17 mouse cellular contexts compared by ENCODE assay signal in genomic region chr9:103546695-103547645, GRCm38 (mm10).
A peak's percentile ranks its signal among the peaks of the same experiment; 100 is the strongest.
DNase-seq lines count a peak whose midpoint lies in the region; ATAC-seq and TF ChIP-seq lines count a peak whose summit lies in the region.
"Had no signal": no experiment of that assay in that cellular context is flagged by ENCODE, and none has a peak within 500 bp of the region (broad histone marks: within the 10 kb centered on the region; RNA-seq: fewer than 3 reads in every experiment).

No protein-coding gene starts in this region.

- H3K4me3 ChIP-seq in midbrain, embryonic 11.5 days (ENCODE audit: low read depth, low read length), result no peak overlapping the region
- no peak overlapping the region for H3K4me3 ChIP-seq in midbrain, embryonic 10.5 days
- no peak overlapping the region for H3K4me3 ChIP-seq in forebrain, postnatal 0 days (ENCODE audit: low read depth, low read length)
- no peak overlapping the region for H3K4me3 ChIP-seq in midbrain, embryonic 16.5 days (ENCODE audit: low read depth, low read length)

- no peak overlapping the region for H3K9ac ChIP-seq in midbrain, embryonic 11.5 days (ENCODE audit: low read length)
- 0 out of 2 replicates have a peak overlapping the region, but pooled peaks have one; percentile 26 for H3K9ac ChIP-seq in forebrain, postnatal 0 days
- 0 out of 2 replicates have a peak overlapping the region, but pooled peaks have one; percentile 27 for H3K9ac ChIP-seq in midbrain, embryonic 16.5 days (ENCODE audit: low read depth, low read length)
- H3K9ac ChIP-seq: lung, embryonic 14.5 days had no signal

- no peak for DNase-seq in midbrain, embryonic 11.5 days (ENCODE audit: low spot score, missing footprints)
- no peak for DNase-seq in midbrain, embryonic 10.5 days (ENCODE audit: low spot score)
- DNase-seq in forebrain, postnatal 0 days, result peak; percentile 63
- no peak for DNase-seq in gastrocnemius, postnatal 10 days
- no peak for DNase-seq in spleen, postnatal 4 days (ENCODE audit: low spot score in 2 of 2)
- DNase-seq: adrenal gland, adult 2 months; cerebellum, adult 18-20 months; embryo, embryonic 11 days; kidney, postnatal 14 days; liver; lung, embryonic 14.5 days had no signal

- H3K27ac ChIP-seq in midbrain, embryonic 11.5 days (ENCODE audit: low read depth, low read length), result peak overlapping the region; percentile 25; the same call in 1 of the 2 replicates
- H3K27ac ChIP-seq in midbrain, embryonic 10.5 days (replicated peaks), result no peak overlapping the region; the same call in 1 of the 2 replicates
- H3K27ac ChIP-seq in forebrain, postnatal 0 days (ENCODE audit: low read depth, low read length), result peak overlapping the region; percentile 68
- peak overlapping the region; percentile 71 for H3K27ac ChIP-seq in midbrain, embryonic 16.5 days (ENCODE audit: low read length)
- H3K27ac ChIP-seq: macrophage had no signal

- H3K4me2 ChIP-seq in midbrain, embryonic 11.5 days, result 0 out of 2 replicates have a peak overlapping the region, but pooled peaks have one; percentile 20
- peak overlapping the region; percentile 34 for H3K4me2 ChIP-seq in forebrain, postnatal 0 days (ENCODE audit: low read depth)
- peak overlapping the region; percentile 17 for H3K4me2 ChIP-seq in midbrain, embryonic 16.5 days (ENCODE audit: low read length)
- H3K4me2 ChIP-seq: heart, embryonic 11.5 days; lung, embryonic 14.5 days had no signal

- TF ChIP-seq CTCF in forebrain, postnatal 0 days (IDR thresholded peaks at IDR 0.05; ENCODE audit: low read depth), result no peak

- no peaks in the 10 kb centered on the region for H3K9me3 ChIP-seq in midbrain, embryonic 11.5 days (ENCODE audit: control insufficient read depth, low read length)
- no peaks in the 10 kb centered on the region for H3K9me3 ChIP-seq in midbrain, embryonic 10.5 days (replicated peaks)
- H3K9me3 ChIP-seq in forebrain, postnatal 0 days (ENCODE audit: low read length), result no peaks in the 10 kb centered on the region
- no peaks in the 10 kb centered on the region for H3K9me3 ChIP-seq in midbrain, embryonic 16.5 days (replicated peaks; ENCODE audit: control insufficient read depth, low read length, poor library complexity, severe bottlenecking)

- peaks cover 25% of the 10 kb centered on the region; the same call in 1 of the 2 replicates for H3K27me3 ChIP-seq in midbrain, embryonic 11.5 days (ENCODE audit: control insufficient read depth, insufficient read depth, low read length)
- H3K27me3 ChIP-seq in midbrain, embryonic 10.5 days (ENCODE audit: low read depth, poor library complexity, severe bottlenecking), result peaks cover 80% of the 10 kb centered on the region
- no peaks in the 10 kb centered on the region for H3K27me3 ChIP-seq in forebrain, postnatal 0 days (ENCODE audit: insufficient read depth, low read length)
- H3K27me3 ChIP-seq in midbrain, embryonic 16.5 days (ENCODE audit: control insufficient read depth, insufficient read depth, low read depth, low read length), result no peaks in the 10 kb centered on the region

- ATAC-seq in midbrain, embryonic 11.5 days (ENCODE audit: low FRiP score), result no peak
- ATAC-seq in forebrain, postnatal 0 days, result peak; percentile 14; the same call in 1 of the 2 replicates
- ATAC-seq in midbrain, embryonic 16.5 days, result peak; percentile 22; the same call in 1 of the 2 replicates
- no peak for ATAC-seq in frontal cortex, adult (ENCODE audit: low TSS enrichment)
- ATAC-seq: intestine, embryonic 16.5 days had no signal

- WGBS in midbrain, embryonic 11.5 days, result 48% methylated on average over 22 of the region's 22 CpGs
- WGBS in midbrain, embryonic 10.5 days, result 58% methylated on average over 22 of the region's 22 CpGs
- 25% methylated on average over 22 of the region's 22 CpGs for WGBS in forebrain, postnatal 0 days
- 27% methylated on average over 22 of the region's 22 CpGs for WGBS in midbrain, embryonic 16.5 days

- H3K4me1 ChIP-seq in midbrain, embryonic 11.5 days (ENCODE audit: control insufficient read depth, insufficient read depth, low read length), result peaks cover 23% of the 10 kb centered on the region
- H3K4me1 ChIP-seq in midbrain, embryonic 10.5 days, result peaks cover 48% of the 10 kb centered on the region
- H3K4me1 ChIP-seq in forebrain, postnatal 0 days (ENCODE audit: insufficient read depth), result peaks cover 29% of the 10 kb centered on the region
- peaks cover 38% of the 10 kb centered on the region for H3K4me1 ChIP-seq in midbrain, embryonic 16.5 days (ENCODE audit: control insufficient read depth, insufficient read depth, low read length)

- no peaks in the 10 kb centered on the region for H3K36me3 ChIP-seq in midbrain, embryonic 11.5 days (ENCODE audit: control insufficient read depth, insufficient read depth, low read length)
- H3K36me3 ChIP-seq in midbrain, embryonic 10.5 days, result no peaks in the 10 kb centered on the region
- H3K36me3 ChIP-seq in forebrain, postnatal 0 days (ENCODE audit: insufficient read depth), result no peaks in the 10 kb centered on the region
- H3K36me3 ChIP-seq in midbrain, embryonic 16.5 days (ENCODE audit: control insufficient read depth, insufficient read depth, low read length), result no peaks in the 10 kb centered on the region
- H3K36me3 ChIP-seq: G1E had no signal

Comparison
In these comparisons a context has a peak if more than half of its experiments do, and no peak if none do; other contexts are left out.
1. ATAC-seq: peak in forebrain, postnatal 0 days (single experiment) and midbrain, embryonic 16.5 days (single experiment); none in midbrain, embryonic 11.5 days (single experiment) and frontal cortex, adult (single experiment).
2. Peak in every context shown above with its lines, with median percentiles within 50 percentile points of each other: H3K4me2 ChIP-seq.